Mouse (Mus musculus): ENCODE measurements around the gene Snrnp40. TPM values are rescaled to one million over a fixed set of nuclear protein-coding genes. Genes with fewer than 3 reads are reported as not detected.

Snrnp40 gene
- 10 to 100 TPM; 21.9 to 24.3 TPM for total RNA-seq (2021)
- long read RNA-seq, experiment 1, transcript Snrnp40-201 (10 exons, 1,584 nt): major isoform, 43 of 53 reads
- long read RNA-seq, experiment 1, partial matches to known transcripts: 7 of 53 reads
- long read RNA-seq, experiment 1, other reads (novel, unspliced or antisense): 2 of 53 reads
- long read RNA-seq, experiment 2, transcript Snrnp40-201 (10 exons, 1,584 nt): major isoform, 39 of 45 reads
- long read RNA-seq, experiment 2, partial matches to known transcripts: 5 of 45 reads
- long read RNA-seq, experiment 2, other reads (novel, unspliced or antisense): 1 of 45 reads

DNA sequence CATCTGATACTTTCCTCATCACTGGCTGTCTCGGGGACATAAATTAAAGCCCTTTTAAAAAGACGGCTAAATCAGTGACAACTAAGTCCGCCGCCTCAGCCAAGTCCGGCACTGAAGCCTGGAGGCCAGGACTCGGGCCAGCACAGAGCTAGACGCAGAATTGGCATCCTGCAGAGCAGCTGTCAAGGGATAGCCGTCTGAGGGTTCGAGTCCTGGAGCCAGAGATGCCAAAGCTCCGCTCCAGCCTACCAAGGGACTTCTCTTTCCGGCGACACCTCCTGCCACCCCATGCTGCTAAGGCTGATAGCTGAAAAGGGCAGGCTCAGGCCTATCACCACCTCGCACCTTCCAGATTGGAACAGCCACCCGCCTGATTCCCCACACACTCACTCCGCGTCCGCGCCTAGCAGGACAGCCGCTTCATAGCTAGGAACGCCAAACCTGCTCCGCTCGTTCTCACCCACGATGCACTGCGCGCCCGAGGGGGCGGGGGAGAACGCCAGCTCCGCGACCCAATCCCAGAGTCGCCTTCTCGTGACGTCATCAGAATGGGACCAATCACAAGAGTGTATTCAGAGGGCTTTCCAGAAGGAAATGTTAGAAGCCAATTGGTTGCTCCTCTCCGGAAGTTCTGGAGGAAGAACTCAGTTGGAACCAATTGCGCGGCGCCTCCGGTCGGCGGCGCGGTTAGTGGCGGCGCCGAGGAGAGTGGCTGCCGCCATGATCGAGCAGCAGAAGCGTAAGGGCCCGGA lies at the start of gene Snrnp40, which contains the start of gene Zcchc17:
Gene Snrnp40, plus strand, starts transcription at position 647 of the 752 bp plus-strand sequence.
Gene Zcchc17, minus strand, starts transcription at position 458 of the 752 bp plus-strand sequence.
- peak; percentile 99 for DNase-seq (ENCODE audit: low spot score in 2 of 2)

DNA sequence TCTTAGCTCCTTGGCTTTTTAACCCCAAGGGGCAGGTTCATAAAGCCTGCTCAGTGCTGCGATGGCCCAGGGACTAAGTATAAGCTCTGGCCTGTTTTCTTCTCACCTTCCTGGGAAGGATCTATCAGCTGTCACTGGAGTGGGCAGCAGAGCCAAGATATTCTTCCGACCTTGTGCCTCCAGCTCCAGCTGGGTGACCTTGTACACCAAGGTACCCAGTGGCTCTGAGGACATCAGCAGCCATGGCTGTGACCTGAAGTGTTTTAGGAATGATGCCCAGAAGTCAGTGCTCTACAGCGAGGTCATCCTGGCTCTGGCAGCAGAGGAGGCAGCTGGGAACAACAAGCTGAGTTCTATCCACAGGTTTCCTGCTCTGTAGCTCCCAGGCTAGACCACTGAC lies 47.4 kb upstream of the Snrnp40 start:
- DNase-seq (ENCODE audit: low spot score in 2 of 2): no peak

DNA sequence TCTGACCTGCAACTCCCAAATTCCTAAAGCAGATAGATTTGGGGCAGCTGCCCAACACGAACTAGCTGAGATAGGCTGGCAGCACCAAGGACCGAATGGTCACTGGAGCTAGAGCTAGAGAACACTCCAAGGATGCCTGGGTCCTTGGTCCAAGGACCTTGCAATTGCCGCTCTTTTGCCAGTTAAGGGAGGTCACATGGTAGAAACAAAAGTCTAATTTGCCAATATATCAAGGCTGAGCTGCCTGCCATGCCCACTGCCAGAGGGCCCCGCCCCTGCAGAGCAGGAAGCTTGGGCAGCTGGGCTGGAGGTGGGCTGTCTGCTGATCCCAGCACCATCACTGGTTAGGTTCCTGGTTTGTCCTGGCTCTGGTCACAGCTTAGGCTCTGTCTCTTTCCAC lies 46.4 kb upstream of the Snrnp40 start:
- no peak for DNase-seq (ENCODE audit: low spot score in 2 of 2)

DNA sequence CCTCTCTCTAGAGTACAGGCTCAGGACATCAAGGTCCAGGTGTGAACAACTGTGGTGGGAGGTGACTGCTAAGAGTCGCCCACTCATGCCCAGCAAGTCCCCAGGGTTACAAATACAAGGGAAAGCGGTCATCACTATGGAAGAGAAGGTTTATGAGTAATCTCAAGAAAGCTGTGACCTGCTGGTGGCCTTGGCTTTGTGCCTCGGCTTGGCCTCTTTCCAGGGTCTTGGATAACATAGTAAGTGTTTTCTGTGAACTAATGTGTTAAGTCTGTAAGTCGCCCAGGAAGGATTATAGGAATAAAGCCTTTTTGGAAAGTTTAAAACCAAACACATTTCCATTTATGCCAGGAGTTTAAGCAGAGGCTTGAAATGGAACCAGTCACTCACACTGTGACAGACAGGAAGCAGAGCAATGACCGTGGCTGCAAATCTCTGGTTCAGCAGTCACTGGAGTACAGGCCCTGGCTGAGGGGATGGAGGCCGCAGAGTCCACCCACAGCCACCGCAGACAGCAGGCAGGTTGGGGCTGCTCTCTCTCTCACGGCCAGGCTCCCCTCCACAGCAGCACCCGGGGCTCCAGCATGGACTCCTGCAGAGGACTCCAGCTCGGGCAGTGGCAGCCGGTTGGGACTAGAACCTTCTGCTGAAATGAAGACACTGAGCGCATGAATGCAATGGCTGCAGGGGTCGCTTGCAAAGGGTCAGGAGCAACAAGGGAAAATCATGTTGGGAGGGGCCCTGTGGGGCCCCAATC lies 44.0 kb upstream of the Snrnp40 start:
- no peak for DNase-seq (ENCODE audit: low spot score in 2 of 2)

DNA sequence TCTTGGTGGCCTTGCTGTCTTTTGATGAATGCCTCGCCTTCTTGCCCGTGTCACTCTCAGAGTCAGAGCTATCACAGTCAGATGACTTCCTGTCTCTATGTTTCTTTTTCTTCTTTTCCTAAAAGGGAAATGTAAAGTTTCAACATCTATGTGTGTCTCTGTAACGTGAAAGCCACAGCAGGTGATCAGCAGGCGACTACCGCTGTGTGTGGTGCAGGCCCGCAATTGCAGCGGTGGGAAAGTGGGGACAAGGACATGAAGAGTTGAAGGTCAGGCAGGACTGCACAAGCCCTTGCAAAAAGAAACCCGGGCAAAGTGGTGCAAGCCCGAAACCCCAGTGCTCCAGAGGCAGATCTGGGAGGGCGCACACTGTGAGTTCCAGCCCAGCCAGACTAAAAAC lies 43.2 kb upstream of the Snrnp40 start:
- DNase-seq (ENCODE audit: low spot score in 2 of 2): no peak

DNA sequence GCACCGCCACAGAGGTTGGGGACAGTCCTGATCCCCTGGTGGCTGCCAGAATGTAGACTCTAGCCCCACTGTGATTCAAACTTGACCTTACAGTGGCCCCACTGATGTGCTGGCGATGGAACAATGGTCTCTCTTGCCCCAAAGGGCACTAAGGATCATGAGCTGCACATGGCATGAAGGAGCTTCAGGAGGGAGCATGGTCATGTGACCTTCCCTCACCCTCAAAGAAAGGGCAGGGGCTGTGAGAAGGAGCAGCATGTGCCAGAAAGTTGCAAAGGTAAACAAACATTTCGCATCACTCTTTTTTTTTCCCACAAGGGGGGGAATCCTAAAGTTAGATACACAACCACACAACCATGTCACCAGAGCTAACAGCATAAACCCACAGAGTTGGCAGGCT lies 41.8 kb upstream of the Snrnp40 start:
- DNase-seq (ENCODE audit: low spot score in 2 of 2): no peak

DNA sequence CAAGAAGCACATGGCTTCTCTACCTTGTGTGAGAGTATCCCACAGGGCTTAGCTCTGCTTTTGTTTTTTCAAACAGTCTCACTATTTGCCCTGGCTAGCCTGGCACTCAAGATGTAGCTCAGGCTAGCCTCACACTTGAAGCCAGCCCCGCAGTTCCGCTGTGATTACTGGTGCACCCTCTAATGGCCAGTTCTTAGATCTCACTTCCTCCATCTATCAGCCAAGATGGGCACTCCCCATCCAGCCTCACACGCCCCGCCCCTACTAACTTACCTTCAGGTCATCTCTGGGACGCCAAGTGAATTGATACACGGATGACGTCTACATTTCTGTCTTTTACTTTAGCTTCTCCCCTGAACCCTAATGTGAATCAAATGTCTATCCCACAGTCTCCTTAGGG lies 40.4 kb upstream of the Snrnp40 start:
- no peak for DNase-seq (ENCODE audit: low spot score in 2 of 2)

DNA sequence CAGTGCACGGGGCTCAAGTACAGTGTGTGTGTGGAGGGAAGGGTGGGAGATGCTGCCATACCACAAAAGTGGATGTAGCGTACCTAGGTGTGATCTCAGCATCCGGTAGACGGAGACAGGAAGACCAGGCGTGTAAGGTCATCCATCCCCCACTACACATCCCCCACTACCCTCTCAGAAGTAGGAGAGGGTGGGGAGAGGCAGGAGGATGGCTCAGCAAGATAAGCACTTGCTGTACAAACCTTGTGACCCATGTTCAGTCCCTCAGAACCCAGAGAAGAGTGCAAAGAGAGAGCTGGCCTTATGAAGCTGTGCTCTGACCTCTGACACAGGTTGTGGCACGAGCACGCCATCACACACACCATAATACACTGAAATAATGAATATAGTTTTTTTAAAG lies 38.3 kb upstream of the Snrnp40 start:
- DNase-seq (ENCODE audit: low spot score in 2 of 2): no peak

DNA sequence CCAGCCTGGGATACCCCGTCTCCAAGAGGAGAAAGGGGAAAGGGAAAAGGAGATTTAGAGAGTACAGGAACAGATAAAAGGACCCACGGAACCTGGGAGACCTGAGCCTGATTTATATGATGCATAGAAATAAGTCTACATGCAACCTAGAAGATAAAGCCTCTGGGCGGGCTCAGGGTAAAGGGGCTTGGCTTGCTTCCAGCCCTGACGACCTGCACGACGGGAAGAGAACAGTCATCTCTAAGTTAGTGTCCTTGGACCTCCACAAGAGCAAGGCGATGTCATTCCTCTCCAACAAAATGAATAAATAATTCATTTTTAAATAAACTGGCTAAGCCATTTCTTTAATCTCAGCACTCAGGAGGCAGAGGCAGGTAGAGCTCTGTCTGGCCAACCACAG lies 37.4 kb upstream of the Snrnp40 start:
- DNase-seq (ENCODE audit: low spot score in 2 of 2): no peak

DNA sequence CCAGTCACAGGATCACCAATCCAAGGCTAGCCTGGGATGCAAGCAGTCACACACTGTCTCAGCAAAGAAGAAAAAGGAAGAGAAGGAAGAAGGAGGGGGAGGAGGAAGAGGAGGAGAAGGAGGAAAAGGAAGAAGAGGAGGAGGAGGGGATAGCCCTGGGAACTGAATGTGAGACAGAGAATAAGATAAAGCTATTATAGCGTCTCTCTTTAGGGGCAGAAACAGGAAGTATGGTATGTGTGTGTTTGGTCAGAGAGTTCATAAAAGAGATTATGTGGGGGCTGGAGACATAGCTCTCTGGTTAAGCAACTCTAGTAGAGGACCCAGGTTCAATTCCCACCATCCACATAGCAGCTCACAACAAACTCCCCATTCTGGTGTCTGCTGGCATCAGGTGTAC lies 36.8 kb upstream of the Snrnp40 start:
- no peak for DNase-seq (ENCODE audit: low spot score in 2 of 2)

DNA sequence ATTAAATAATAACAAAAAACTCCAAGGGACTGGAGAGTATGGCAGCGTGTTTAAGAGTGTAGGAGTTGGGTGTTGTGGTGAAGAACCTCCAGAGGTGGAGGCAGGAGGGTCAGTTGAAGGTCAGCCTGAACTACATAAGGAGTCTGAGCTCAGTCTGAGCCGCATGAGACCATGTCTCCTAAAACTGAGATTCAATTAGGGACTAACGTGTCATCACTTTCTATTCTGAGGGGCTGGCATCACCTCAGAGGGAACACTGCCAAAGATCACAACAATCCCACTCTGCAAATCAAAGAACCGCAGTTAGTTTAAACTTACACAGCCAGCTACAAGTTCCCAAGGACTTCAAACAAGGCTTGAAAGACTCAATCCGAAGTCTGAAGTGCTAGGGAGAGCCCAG lies 36.3 kb upstream of the Snrnp40 start:
- no peak for DNase-seq (ENCODE audit: low spot score in 2 of 2)

DNA sequence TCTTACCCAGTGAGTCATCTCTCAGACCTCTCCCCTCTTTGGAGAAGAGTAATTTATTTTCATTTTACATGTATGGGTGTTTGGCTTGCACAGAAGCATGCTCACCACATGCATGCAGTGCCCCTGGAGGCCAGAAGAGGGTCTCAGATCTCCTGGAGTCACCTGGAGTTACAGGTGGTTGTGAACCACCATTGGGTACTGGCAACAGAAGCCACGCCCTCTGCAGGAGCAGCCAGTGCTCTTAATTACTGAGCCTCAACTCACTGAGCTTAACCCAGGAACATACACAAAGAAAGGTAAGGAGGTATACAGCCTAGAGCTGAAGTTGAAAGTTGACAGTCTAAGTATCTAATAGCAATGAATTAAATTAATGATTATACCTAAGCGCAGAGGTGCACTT lies 34.5 kb upstream of the Snrnp40 start:
- no peak for DNase-seq (ENCODE audit: low spot score in 2 of 2)

DNA sequence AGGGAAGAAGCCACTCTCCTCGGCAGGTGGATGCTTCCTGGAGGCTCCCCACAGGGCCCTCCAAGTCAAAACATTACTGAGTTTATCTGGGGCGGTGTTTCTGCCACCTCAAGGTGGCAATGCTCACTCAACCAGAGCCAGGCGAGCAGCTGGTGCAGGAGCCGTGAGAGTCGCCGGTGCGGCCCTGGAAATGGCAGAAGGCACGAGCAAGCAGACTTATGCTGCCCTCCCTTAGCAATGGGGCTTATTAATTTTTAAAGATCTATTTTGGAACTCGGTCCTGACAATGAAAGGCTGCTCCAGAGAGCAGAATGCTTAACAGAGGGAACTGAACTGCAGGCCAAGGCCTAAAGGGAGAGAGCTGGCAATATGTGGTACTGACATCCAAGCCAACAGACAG lies 32.6 kb upstream of the Snrnp40 start:
- DNase-seq (ENCODE audit: low spot score in 2 of 2): no peak

DNA sequence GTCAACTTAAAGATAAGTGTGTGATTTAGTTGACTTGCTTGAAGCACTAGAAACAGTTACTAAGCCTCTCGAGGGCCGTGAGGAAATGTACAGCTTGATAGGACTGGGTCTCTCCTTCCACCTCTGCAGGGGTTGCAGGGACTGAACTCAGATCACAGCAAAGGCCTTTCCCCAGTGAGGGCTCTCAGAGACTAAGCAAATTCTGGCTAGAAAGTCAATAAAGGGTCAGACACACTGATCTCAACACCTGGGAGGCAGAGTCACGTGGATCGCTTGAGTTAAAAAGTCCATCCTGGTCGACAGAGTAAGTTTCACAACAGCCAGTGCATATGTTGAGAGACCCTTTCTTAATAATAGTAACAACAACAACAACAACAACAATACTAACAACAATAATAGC lies 24.1 kb upstream of the Snrnp40 start:
- no peak for DNase-seq (ENCODE audit: low spot score in 2 of 2)

DNA sequence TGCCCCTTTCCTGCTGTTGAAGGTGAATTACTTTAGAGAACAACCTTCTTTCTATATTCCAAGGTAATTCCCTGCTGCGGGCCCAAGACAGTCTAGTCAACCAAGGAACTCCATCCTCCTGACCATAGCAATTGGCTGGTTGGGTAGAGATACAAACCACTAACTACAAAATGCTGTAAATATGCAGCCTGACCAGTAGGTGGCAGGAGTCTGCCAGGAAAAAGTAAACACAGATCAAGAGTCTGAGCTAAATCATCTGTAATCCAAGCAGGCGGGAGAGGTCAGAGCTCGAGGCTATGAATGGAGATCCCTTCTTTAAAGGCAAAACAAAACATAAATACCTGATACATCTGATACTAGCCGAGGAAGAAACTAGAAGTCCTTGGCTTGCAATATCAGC lies 18.2 kb upstream of the Snrnp40 start:
- DNase-seq (ENCODE audit: low spot score in 2 of 2): peak; percentile 35 to 38

DNA sequence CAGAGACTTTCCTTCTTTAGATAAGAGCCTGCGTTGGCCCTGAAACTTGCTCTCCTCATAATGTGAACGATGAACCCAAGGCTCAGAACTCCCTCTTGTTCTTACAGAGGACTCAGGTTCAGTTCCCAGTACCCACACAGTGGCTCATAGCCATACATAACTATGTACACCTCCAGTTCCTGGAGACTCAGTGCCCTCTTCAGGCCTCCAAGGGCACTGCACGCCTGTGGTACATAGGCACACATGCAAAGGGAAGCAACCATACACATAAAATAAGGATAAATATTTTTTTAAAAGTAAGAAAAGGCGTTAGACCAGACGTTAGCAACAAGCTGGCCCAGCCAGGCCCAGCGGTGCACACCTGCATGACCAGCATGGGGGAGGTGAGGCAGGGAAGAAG lies 10.3 kb upstream of the Snrnp40 start:
- DNase-seq (ENCODE audit: low spot score in 2 of 2): no peak

DNA sequence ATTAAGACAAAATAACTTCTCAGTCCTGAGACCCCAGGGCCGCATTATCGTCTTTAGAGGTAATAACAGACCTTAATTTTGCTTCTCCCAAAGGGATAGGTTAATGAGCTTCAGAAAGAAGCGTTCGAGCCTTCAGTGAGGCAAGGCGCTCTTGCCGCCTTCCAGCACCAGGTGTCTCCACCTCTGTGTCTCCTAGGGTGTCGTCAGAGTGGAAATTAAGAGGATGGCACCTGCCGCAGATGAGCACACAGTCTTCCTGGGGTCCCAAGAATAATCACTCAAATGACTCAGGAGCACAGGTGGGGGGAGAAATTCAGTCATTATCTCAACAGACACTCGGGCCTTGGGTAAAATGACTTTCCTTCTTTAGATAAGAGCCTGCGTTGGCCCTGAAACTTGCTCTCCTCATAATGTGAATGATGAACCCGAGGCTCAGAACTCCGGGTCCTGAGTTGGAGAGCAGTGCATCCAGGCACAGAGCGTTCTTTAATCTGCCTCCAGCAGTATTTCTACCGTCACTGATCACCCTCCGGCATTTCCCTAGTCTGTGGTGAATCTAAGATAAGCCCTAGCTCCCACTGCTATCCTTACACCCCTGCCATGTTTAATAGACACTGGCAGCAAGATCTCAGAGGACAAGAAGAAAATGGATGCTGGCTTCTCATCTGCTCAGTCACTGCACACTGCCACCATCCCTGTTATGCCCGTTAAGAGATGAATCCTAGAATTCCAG lies 9.1 kb upstream of the Snrnp40 start:
- no peak for DNase-seq (ENCODE audit: low spot score in 2 of 2)

DNA sequence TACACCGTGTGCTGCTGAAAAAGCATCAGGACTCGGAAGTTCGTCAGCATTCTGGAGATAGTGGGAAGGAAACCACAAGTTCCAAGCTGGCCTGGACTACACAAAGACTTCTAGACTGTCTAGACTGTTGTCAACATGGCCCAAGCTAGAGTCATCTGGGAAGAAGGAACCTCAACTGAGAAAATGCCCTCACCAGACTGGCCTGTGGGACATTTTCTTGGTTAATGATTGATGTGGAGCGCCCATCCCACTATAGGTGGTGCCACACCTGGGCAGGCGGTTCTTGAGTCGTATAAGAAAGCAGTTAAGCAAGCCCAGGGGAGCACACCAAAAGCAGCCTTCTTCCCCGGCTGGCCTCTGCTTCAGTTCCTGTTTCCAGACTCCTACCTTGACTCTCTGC lies 7.3 kb upstream of the Snrnp40 start:
- DNase-seq (ENCODE audit: low spot score in 2 of 2): no peak

DNA sequence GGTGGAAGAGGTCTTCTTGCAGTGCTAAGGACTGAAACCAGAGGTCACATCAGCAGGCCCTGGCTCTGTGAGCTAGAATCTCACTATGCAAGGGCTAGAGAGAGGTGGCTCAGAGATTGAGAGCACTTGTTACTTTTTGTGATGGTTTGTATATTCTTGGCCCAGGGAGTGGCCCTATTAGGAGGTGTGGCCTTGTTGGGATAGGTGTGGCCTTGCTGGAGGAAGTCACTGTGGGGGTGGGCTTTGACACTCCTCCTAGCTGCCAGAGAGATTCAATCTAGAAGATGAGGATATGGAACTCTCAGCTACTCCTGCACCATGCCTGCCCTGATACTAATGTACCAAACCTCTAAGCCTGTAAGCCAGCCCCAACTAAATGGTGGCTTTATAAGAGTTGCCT lies 2.0 kb upstream of the Snrnp40 start:
- DNase-seq (ENCODE audit: low spot score in 2 of 2): no peak

DNA sequence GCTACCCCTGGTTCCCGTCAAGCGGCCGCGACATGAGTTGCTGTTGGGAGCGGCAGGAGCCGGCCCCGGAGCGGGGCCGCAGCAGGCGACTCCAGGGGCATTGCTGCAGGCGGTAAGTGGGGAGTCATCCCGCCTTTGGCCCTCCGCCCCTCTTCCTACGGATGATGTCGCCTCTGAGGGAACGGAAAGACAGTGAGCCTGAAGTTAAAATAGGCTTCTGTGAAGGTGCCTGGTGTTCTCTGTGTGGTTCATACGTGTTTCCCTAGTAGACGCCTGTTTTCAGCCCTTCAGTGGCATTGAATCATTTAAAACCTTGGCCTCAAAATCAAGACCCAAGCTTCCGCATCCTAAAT lies 282 bp downstream of the Snrnp40 start:
- no peak for DNase-seq (ENCODE audit: low spot score in 2 of 2)

DNA sequence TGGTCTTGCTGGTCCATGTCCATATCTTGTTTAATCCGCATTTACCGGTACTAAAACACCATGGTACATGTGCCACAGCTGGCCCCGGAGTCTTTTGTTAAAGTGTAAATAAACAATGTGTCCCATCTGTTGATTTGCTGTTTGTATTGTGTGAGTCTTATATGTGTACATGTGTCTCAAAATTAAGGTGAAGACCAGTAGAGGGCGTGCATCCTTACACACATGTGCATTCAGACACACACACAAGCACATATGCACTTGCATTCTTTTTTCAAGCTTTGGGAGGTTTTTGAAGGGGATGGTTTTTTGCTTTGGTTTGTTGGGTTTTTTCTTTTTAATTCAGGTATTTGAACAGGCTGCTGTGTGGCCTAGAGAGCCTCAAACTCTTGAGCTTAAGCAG lies 16.7 kb downstream of the Snrnp40 start:
- no peak for DNase-seq (ENCODE audit: low spot score in 2 of 2)

DNA sequence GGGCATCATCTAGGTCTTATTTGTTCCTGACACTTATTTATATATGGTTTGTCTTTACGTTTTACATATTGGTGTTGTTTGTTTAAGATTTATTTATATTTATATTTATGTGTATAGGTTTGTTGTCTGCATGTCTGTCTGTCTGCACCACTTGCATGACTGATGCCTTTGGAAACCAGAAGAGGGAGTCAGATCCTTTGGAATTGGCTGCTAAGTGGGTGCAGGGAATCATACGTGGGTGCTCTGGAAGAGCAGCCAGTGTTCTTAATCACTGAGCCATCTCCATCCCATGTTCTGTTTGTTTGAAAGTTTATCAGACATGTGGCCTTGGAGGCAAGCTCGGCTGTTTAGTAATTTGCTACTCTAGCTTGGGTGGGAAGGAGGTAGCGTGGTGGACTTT lies 17.6 kb downstream of the Snrnp40 start:
- DNase-seq (ENCODE audit: low spot score in 2 of 2): no peak

Measured in left cerebral cortex, adult 18-20 months (tissue).